Mouse (Mus musculus): ENCODE data around the gene Cap2.

GRCm38 (mm10) chr13:46515524-46515923 lies 13.9 kb downstream of the Cap2 start:
- TF ChIP-seq CTCF (IDR thresholded peaks at IDR 0.05; ENCODE audit: low read depth) (no peak), EP300 (IDR thresholded peaks at IDR 0.05; ENCODE audit: low read depth) (no peak)
